Mouse (Mus musculus) cerebellum, adult 8-10 months (tissue): Measurements from ENCODE around the gene Olfr726.

Source experiments
- DNase-seq: peaks from one replicate; pipeline ENCODE4 v3.0.0; 2022

The Olfr726 gene

DNA sequence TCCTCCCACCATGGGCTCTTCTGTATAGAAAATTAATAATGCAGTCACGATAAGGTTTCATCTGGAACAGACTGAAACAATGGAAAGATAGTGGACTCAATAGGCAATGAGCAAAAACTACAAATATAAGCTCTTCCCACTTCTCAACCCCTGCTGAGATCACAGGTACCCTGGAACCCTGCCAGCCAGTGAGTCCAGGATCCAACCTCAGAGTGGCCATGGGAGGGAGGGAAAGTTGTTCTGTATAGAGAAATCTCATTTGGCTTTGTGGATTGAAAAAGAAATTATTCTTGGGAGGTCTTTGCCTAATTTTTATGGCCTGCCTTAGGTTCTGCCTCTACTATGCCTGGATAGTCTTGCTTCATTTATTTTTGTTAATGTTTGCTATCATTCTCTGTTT, at the start of gene Olfr726:
Olfr726 (minus strand) TSS at position 101 of the 400 bp plus-strand sequence.
- no peak for DNase-seq

DNA sequence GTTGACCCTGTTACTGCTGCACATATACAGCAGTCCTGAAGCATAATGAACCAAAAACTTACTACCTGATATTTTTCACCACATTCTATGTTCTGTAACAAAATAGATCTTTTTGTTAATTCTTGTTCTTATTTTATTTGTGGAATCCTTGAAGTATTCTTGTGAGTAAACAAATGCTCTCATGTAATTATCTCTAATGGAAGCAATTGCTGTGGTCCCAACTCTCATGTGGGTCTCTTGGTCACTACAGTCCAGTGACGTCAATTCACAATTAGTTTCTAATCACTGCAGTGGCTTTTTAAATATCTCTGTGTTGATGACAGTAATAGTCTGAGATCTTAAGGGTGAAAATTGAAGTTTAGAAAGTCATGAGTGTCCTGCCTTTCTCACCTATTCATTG, 32.1 kb upstream of the Olfr726 start, which contains the start of gene Olfr727:
Olfr727 (plus strand) TSS at position 301 of the 400 bp plus-strand sequence.
- DNase-seq = no peak

DNA sequence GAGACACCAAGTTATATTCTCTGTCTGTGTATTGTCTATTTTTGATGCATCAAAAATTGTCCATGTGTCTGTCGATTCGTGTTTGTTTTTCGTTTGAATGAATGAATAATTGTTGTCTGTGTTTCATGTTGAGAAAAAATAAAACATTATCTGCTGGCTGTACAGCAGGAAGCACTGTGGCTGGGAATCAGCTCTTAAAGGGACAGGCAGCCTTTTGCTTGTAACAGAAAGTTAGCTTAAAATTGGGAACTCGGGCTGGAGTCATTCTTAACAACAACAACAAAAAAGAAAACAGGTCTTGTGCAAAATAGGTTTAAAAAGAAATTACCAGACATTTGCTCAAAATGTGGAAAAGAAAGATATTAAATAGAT, 28.0 kb downstream of the Olfr726 start:
- no peak for DNase-seq

GRCm38 (mm10) chr14:50061955-50062732, 28.6 kb downstream of the Olfr726 start:
- DNase-seq = peak; percentile 55

DNA sequence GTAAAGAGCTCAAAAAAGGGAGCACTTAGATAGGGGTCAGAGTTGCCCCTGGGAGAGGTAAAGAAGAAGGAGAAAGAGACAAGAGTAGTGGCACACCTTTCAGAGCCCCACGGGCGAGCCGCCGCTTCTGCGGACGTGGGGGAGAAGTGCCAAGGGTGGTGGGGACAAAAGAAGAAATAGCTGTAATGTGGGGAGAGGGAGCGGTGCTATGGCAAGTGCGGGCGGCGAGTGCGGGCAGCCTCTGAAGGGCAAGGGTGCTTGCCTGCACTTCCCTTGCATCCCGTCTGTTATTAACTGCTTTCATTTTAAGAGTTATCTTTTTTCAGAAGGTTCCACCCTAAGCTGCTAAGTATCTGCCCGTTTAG, 29.2 kb downstream of the Olfr726 start:
- DNase-seq = peak; percentile 3

- DNase-seq = no peak
These were observed 29.6 kb downstream of the Olfr726 start for GRCm38 (mm10) chr14:50061179-50061578.

DNA sequence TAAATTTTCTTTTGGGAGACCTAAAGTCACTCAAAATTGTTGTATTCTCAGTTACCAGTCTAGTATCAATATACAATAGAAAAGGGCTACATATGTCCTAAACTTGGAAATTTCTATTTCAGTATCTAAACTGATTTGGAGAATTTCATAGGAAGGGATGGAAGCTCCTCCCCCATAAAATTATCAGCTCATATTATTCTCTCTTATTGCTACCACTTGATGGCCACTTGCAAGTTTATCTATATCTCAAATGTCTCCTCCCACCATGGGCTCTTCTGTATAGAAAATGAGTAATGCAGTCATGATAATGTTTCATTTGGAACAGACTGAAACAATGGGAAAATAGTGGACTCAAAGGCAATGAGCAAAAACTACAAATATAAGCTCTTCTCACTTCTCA, 50.5 kb downstream of the Olfr726 start, which contains the start of gene Olfr725:
Olfr725 (minus strand) TSS at position 101 of the 400 bp plus-strand sequence.
- DNase-seq = no peak
